Mouse (Mus musculus) embryonic facial prominence, embryonic 12.5 days (tissue): ENCODE results near the gene Cep250. TPM values are rescaled to one million over a fixed set of nuclear protein-coding genes. Genes with fewer than 3 reads are reported as not detected.

Source experiments
- ATAC-seq: fragments of 200-750 bp; cut with Nextera tagmentation; 2 replicates; pipeline ENCODE4 v1.8.0; 2017; ENCODE audit not compliant: insufficient number of reproducible peaks, insufficient read depth, low FRiP score, low TSS enrichment
- H3K27ac ChIP-seq: fragments of 300-500 bp; sonication (generic); 2 replicates; pipeline ENCODE4 v1.5.1; 2016; ENCODE audit warnings: mild to moderate bottlenecking
- H3K27me3 ChIP-seq: fragments of 300-500 bp; sonication (generic); 2 replicates; pipeline ENCODE4 v1.6.1; 2016; ENCODE audit warnings: mild to moderate bottlenecking, moderate library complexity
- H3K36me3 ChIP-seq: fragments of 300-500 bp; sonication (generic); 2 replicates; pipeline ENCODE4 v1.6.1; 2016; ENCODE audit warnings: mild to moderate bottlenecking
- H3K4me1 ChIP-seq: fragments of 300-500 bp; sonication (generic); 2 replicates; pipeline ENCODE4 v1.6.1; 2016
- H3K4me2 ChIP-seq: fragments of 300-500 bp; sonication (generic); replicated peaks from 2 replicates; pipeline ENCODE4 v1.6.1; 2016; ENCODE audit warnings: mild to moderate bottlenecking, moderate library complexity
- H3K4me3 ChIP-seq: fragments of 300-500 bp; sonication (generic); 2 replicates; pipeline ENCODE4 v1.5.1; 2016; ENCODE audit warnings: mild to moderate bottlenecking
- H3K9ac ChIP-seq: fragments of 300-500 bp; sonication (generic); 2 replicates; pipeline ENCODE4 v1.6.1; 2016; ENCODE audit warnings: mild to moderate bottlenecking, moderate library complexity
- H3K9me3 ChIP-seq: fragments of 300-500 bp; sonication (generic); 2 replicates; pipeline ENCODE4 v1.6.1; 2016; ENCODE audit warnings: mild to moderate bottlenecking, moderate library complexity
- WGBS: fragments of 180-500 bp; shearing (Covaris S2); methylation state at CpG from one replicate; pipeline ENCODE4 v1.1.7; 2016; 5-methylcytosine and 5-hydroxymethylcytosine counted together
- polyA plus RNA-seq: library from polyadenylated mRNA; unstranded; fragments of >200 nt; fragmentation: Nextera tagmentation; extraction: Ambion mirVana; gene quantifications from 2 replicates; pipeline ENCODE4 v1.2.1, GENCODE M21; 2016

Cep250 gene
- polyA plus RNA-seq, 1 experiment from 2014 or later: 35.2 TPM

DNA sequence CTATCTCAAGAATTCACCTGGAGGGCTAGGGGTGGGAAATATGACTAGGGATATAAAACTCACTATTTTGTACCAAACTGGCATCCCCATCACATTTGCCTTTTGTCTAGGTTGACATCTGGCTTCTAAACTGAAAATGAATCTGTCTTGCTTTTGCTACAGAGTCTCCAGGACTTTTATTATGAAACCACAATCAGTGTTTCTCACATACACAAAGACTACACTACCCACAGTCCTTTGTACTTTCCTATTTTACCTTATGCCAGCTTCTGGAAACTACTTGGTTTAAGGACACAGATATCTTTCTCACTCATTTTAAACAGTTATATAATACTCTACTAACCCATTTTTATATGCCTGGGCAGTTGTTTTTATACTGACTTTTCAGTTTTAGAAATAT, 69.2 kb downstream of the Cep250 start:
- Histone ChIP-seq H3K27ac (no peak overlapping the region), H3K4me3 (no peak overlapping the region), H3K27me3 (no peaks in the 10 kb centered on the region), H3K9ac (no peak overlapping the region), H3K9me3 (no peaks in the 10 kb centered on the region), H3K4me2 (no peak overlapping the region), H3K4me1 (no peaks in the 10 kb centered on the region), H3K36me3 (no peaks in the 10 kb centered on the region)
- ATAC-seq: no peak

DNA sequence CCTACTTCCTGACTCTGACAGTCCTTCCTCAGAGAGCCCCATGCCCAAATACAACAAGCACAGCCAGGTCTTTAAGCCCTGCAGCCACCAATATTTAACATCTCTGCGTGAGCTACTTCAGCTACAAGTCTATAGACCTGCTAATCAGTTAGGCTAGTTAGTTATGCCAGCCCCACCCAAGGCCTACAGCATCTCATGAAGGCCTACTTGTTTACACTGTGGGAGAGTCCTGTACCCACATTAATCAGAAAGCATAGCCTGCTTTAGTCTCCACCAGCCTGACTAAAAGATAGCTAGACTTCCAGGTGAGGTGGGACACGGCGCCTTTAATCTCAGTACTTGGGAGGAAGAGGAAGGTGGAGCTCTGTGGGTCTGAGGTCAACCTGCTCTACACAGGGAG, 83.1 kb downstream of the Cep250 start:
- Histone ChIP-seq H3K9ac (no peak overlapping the region), H3K4me2 (no peak overlapping the region), H3K36me3 (no peaks in the 10 kb centered on the region), H3K4me1 (no peaks in the 10 kb centered on the region), H3K27me3 (no peaks in the 10 kb centered on the region), H3K9me3 (no peaks in the 10 kb centered on the region), H3K4me3 (no peak overlapping the region), H3K27ac (no peak overlapping the region)
- 89% methylated on average over 3 of the region's 3 CpGs for WGBS
- ATAC-seq: no peak

DNA sequence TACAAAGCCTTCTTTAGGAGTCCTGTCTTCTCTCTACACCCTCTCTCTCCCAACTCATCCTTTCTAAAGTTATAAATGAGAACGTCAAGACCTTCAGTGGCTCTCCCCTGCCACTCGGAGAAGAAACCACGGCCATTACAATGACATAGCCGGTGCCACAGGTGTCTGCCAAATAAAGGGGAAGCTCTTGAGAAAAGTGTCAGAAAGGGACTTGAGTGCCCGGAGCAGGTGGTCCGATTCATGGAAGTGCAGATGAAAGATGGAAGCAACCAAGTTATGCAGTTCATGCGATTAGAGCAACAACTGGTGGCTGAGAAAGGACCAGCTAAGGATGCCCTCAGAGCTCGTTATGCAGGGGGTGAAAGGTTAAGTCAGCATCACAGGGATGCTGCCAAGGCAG, 86.6 kb downstream of the Cep250 start:
- H3K4me2 ChIP-seq: no peak overlapping the region
- 85% methylated on average over 8 of the region's 8 CpGs for WGBS
- ATAC-seq: no peak
- no peaks in the 10 kb centered on the region for H3K36me3 ChIP-seq
- H3K27ac ChIP-seq: no peak overlapping the region
- H3K4me1 ChIP-seq: no peaks in the 10 kb centered on the region
- no peak overlapping the region for H3K9ac ChIP-seq
- no peak overlapping the region for H3K4me3 ChIP-seq
- H3K27me3 ChIP-seq: peaks cover 9% of the 10 kb centered on the region; the same call in 1 of the 2 replicates
- no peaks in the 10 kb centered on the region for H3K9me3 ChIP-seq

DNA sequence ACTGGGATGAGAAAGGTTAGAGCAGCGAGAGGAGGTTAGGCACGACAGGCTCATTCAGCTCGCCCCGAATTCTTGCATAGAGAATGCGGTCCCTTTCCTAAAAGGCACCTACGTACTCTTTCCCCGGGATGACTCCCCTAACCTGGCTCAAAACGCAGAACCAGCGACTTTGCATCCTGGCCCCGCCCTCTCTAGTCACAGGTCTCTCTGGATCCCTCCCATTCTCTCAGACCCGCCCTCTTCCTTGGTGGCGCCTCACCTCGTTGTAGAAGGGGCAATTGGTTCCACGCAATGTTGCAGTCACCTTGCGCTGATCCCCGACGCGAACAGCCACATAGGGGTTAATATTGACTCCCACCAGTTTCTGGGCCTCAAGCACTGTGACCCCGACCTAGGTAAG, 91.7 kb downstream of the Cep250 start:
- Histone ChIP-seq H3K9me3 (no peaks in the 10 kb centered on the region), H3K9ac (no peak overlapping the region), H3K27ac (no peak overlapping the region), H3K4me2 (peak overlapping the region; percentile 14), H3K27me3 (peaks cover 9% of the 10 kb centered on the region; the same call in 1 of the 2 replicates), H3K36me3 (no peaks in the 10 kb centered on the region), H3K4me3 (no peak overlapping the region), H3K4me1 (no peaks in the 10 kb centered on the region)
- ATAC-seq: no peak
- 7% methylated on average over 19 of the region's 19 CpGs for WGBS

Other genes with a start within 250 kb of the Cep250 start
- 27.3 and 28.5 TPM in 2 replicates for gene Edem2, start 227.0 kb upstream of the Cep250 start, polyA plus RNA-seq
- not detected in 2 replicates for gene Gm17581, start 220.6 kb upstream of the Cep250 start, polyA plus RNA-seq
- gene Procr, start 205.3 kb upstream of the Cep250 start, polyA plus RNA-seq: 3.6 TPM in 2 replicates
- 0.61 and 1.1 TPM in 2 replicates for gene Mmp24, start 181.1 kb upstream of the Cep250 start, polyA plus RNA-seq
- 12.9 and 13.4 TPM in 2 replicates for gene BC029722, start 137.0 kb upstream of the Cep250 start, polyA plus RNA-seq
- 185 and 188 TPM in 2 replicates for gene Eif6, start 129.5 kb upstream of the Cep250 start, polyA plus RNA-seq
- gene Fam83c, start 121.6 kb upstream of the Cep250 start, polyA plus RNA-seq: 0.36 and 0.38 TPM in 2 replicates
- 61.3 and 71.5 TPM in 2 replicates for gene Uqcc1, start 26.1 kb upstream of the Cep250 start, polyA plus RNA-seq
- 0.28 TPM in 1 of 2 replicates, not detected in the other for gene Gm15557, start 15.7 kb upstream of the Cep250 start, polyA plus RNA-seq
- 5.6 and 10.5 TPM in 2 replicates for gene Gdf5, start 11.1 kb upstream of the Cep250 start, polyA plus RNA-seq
- gene 6430550D23Rik, start 51.5 kb downstream of the Cep250 start, polyA plus RNA-seq: 2.0 and 2.3 TPM in 2 replicates
- 199 and 220 TPM in 2 replicates for gene Ergic3, start 51.6 kb downstream of the Cep250 start, polyA plus RNA-seq
- gene Fer1l4, start 96.5 kb downstream of the Cep250 start, polyA plus RNA-seq: 0.05 and 0.08 TPM in 2 replicates
- gene Spag4, start 108.7 kb downstream of the Cep250 start, polyA plus RNA-seq: 6.0 and 6.9 TPM in 2 replicates
- gene Cpne1, start 155.5 kb downstream of the Cep250 start, polyA plus RNA-seq: 64.9 and 68.6 TPM in 2 replicates
- gene Rbm12, start 155.5 kb downstream of the Cep250 start, polyA plus RNA-seq: 38.7 and 43.0 TPM in 2 replicates
- 16.8 and 17.6 TPM in 2 replicates for gene Gm28036, start 170.6 kb downstream of the Cep250 start, polyA plus RNA-seq
- gene Romo1, start 187.6 kb downstream of the Cep250 start, polyA plus RNA-seq: 428 and 448 TPM in 2 replicates
- 30.7 and 34.2 TPM in 2 replicates for gene Nfs1, start 187.7 kb downstream of the Cep250 start, polyA plus RNA-seq
- gene Rbm39, start 223.8 kb downstream of the Cep250 start, polyA plus RNA-seq: 761 and 773 TPM in 2 replicates
- 82.0 and 85.6 TPM in 2 replicates for gene Phf20, start 240.0 kb downstream of the Cep250 start, polyA plus RNA-seq